Mouse (Mus musculus) urinary bladder, postnatal 36 days (tissue): ENCODE data around the gene St8sia1.

ENCODE experiments used
- DNase-seq, 2 experiments: peaks; one replicate each; pipeline ENCODE4 v3.0.0; 2022; ENCODE audit warnings: low spot score in 2 of 2, mixed read lengths in 1 of 2

The St8sia1 gene

GRCm38 (mm10) chr6:142789736-142790135, 174.5 kb downstream of the St8sia1 start:
- DNase-seq = no peak

- no peak for DNase-seq
Observed at GRCm38 (mm10) chr6:142788042-142788987, 175.9 kb downstream of the St8sia1 start.

- no peak for DNase-seq
Observed at GRCm38 (mm10) chr6:142786106-142786505, 178.1 kb downstream of the St8sia1 start.

GRCm38 (mm10) chr6:142785343-142785742, 178.9 kb downstream of the St8sia1 start:
- DNase-seq = peak; percentile 12 to 14

GRCm38 (mm10) chr6:142781286-142781685, 183.0 kb downstream of the St8sia1 start:
- DNase-seq = no peak

GRCm38 (mm10) chr6:142780574-142781033, 183.6 kb downstream of the St8sia1 start:
- no peak for DNase-seq

- no peak for DNase-seq
Observed at GRCm38 (mm10) chr6:142779812-142780573, 184.3 kb downstream of the St8sia1 start.

GRCm38 (mm10) chr6:142779045-142779811, 185.0 kb downstream of the St8sia1 start:
- no peak for DNase-seq

GRCm38 (mm10) chr6:142776935-142777334, 187.3 kb downstream of the St8sia1 start:
- DNase-seq = no peak

- no peak for DNase-seq
Observed at GRCm38 (mm10) chr6:142773566-142773965, 190.7 kb downstream of the St8sia1 start.

- DNase-seq = no peak
Observed at GRCm38 (mm10) chr6:142771643-142772042, 192.6 kb downstream of the St8sia1 start.
